8 mouse cellular contexts compared by ENCODE assay signal in the genomic region with DNA sequence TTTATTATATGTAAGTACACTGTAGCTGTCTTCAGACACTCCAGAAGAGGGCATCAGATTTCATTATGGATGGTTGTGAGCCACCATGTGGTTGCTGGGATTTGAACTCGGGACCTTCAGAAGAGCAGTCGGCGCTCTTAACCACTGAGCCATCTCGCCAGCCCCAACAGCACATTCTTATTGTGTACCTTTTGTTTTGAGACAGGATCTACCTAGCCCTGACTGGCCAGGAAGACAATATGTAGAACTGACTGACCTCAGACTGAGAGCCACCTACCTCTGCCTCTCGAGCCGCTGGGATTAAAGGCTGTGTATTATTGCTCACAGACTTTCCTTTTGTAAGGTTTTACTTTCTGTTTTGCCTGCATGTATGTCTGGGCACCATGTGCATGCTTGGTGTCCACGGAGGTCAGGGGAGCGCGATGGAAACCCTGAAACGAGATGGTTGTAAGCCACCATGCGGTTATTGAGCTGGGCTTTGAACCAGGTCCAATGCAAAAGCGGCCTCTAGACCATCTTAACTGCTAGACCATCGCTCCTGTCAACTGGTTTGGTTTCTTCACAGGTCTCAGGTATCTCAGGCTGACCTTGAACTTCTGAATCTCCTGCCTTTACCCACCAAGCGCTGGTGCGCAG. TPM values are rescaled to one million over a fixed set of nuclear protein-coding genes. Genes with fewer than 3 reads are reported as not detected.
DNase-seq lines count a peak whose midpoint lies in the region; ATAC-seq and TF ChIP-seq lines count a peak whose summit lies in the region.

No protein-coding gene starts in this region.

- no peak for TF ChIP-seq EP300 in lung, postnatal 0 days (IDR thresholded peaks at IDR 0.05)

- peak overlapping the region; percentile 89 for H3K4me3 ChIP-seq in lung, postnatal 0 days (ENCODE audit: low read depth, low read length)

- 62% methylated on average over 15 of the region's 15 CpGs for WGBS in lung, postnatal 0 days

- no peaks in the 10 kb centered on the region for H3K36me3 ChIP-seq in lung, postnatal 0 days (ENCODE audit: insufficient read depth, low read length)

- no peaks in the 10 kb centered on the region for H3K27me3 ChIP-seq in lung, postnatal 0 days (replicated peaks; ENCODE audit: insufficient read depth, low read length)

- H3K9me3 ChIP-seq in lung, postnatal 0 days (ENCODE audit: low read length) = no peaks in the 10 kb centered on the region

- H3K4me2 ChIP-seq in lung, postnatal 0 days (replicated peaks; ENCODE audit: low read depth, low read length) = peak overlapping the region; percentile 40

- 0 out of 2 replicates have a peak, but pooled peaks have one; percentile 3 for ATAC-seq in granulocyte monocyte progenitor cell, adult 5-6 weeks (replicated peaks; ENCODE audit: poor library complexity, severe bottlenecking)
- ATAC-seq in lung, postnatal 0 days = no peak

- peak; percentile 28 for DNase-seq in adrenal gland, postnatal 14 days
- DNase-seq in adrenal gland, postnatal 25 days = no peak
- peak; percentile 14 for DNase-seq in ovary, postnatal 36 days (ENCODE audit: low spot score)
- DNase-seq in ovary, postnatal 10 days (ENCODE audit: low spot score) = no peak
- DNase-seq in lung, postnatal 0 days (ENCODE audit: low spot score) = peak; percentile 50
- DNase-seq in frontal cortex, postnatal 25 days (ENCODE audit: low spot score in 2 of 2) = no peak
- DNase-seq in thymus, postnatal 36 days = no peak

- 0 out of 2 replicates have a peak overlapping the region, but pooled peaks have one; percentile 9 for H3K9ac ChIP-seq in lung, postnatal 0 days (replicated peaks; ENCODE audit: low read depth)

- peak overlapping the region; percentile 98 for H3K27ac ChIP-seq in lung, postnatal 0 days (ENCODE audit: low read length)

- TF ChIP-seq CTCF in lung, postnatal 0 days (IDR thresholded peaks at IDR 0.05) = no peak

- H3K4me1 ChIP-seq in lung, postnatal 0 days (ENCODE audit: insufficient read depth, low read depth, low read length) = peaks cover 6% of the 10 kb centered on the region; the same call in 1 of the 2 replicates

RNA-seq across cellular contexts. Expression of a gene that starts 0.8 kb away (rescaled TPM):
- total RNA-seq in adrenal gland, postnatal 14 days (2021) = 78.1 and 84.8 TPM in 2 replicates
- 90.6 and 90.8 TPM in 2 replicates for total RNA-seq in adrenal gland, postnatal 25 days (2021)
- 140 and 176 TPM in 2 replicates for total RNA-seq in granulocyte monocyte progenitor cell, adult 5-6 weeks (2014; fragmentation: Nextera tagmentation)
- total RNA-seq in granulocyte monocyte progenitor cell, adult 5-6 weeks (2017) = 130 and 131 TPM in 2 replicates
- 43.6 and 51.3 TPM in 2 replicates for polyA plus RNA-seq in lung, postnatal 0 days (2015; fragmentation: Nextera tagmentation; extraction: Ambion mirVana)

RNA-seq across cellular contexts. Expression of a gene that starts 8.1 kb away (rescaled TPM):
- total RNA-seq in adrenal gland, postnatal 14 days (2021) = 48.4 and 54.4 TPM in 2 replicates
- 41.6 and 44.9 TPM in 2 replicates for total RNA-seq in adrenal gland, postnatal 25 days (2021)
- total RNA-seq in granulocyte monocyte progenitor cell, adult 5-6 weeks (2014; fragmentation: Nextera tagmentation) = 25.7 and 67.5 TPM in 2 replicates
- total RNA-seq in granulocyte monocyte progenitor cell, adult 5-6 weeks (2017) = 44.9 and 59.5 TPM in 2 replicates
- 79.7 and 104 TPM in 2 replicates for polyA plus RNA-seq in lung, postnatal 0 days (2015; fragmentation: Nextera tagmentation; extraction: Ambion mirVana)

RNA-seq across cellular contexts. Expression of a gene that starts 12.9 kb away (rescaled TPM):
- 4.2 and 6.5 TPM in 2 replicates for total RNA-seq in adrenal gland, postnatal 14 days (2021)
- total RNA-seq in adrenal gland, postnatal 25 days (2021) = 4.9 and 5.3 TPM in 2 replicates
- total RNA-seq in granulocyte monocyte progenitor cell, adult 5-6 weeks (2014; fragmentation: Nextera tagmentation) = 14.7 and 18.2 TPM in 2 replicates
- 4.7 and 10.5 TPM in 2 replicates for total RNA-seq in granulocyte monocyte progenitor cell, adult 5-6 weeks (2017)
- 6.1 and 7.7 TPM in 2 replicates for polyA plus RNA-seq in lung, postnatal 0 days (2015; fragmentation: Nextera tagmentation; extraction: Ambion mirVana)

RNA-seq across cellular contexts. Expression of a gene that starts 40.9 kb away (rescaled TPM):
- total RNA-seq in adrenal gland, postnatal 14 days (2021) = 30.1 and 36.8 TPM in 2 replicates
- 33.3 and 55.7 TPM in 2 replicates for total RNA-seq in adrenal gland, postnatal 25 days (2021)
- 0.98 TPM in 1 of 2 replicates, not detected in the other for total RNA-seq in granulocyte monocyte progenitor cell, adult 5-6 weeks (2014; fragmentation: Nextera tagmentation)
- total RNA-seq in granulocyte monocyte progenitor cell, adult 5-6 weeks (2017) = 0.39 TPM in 1 of 2 replicates, not detected in the other
- polyA plus RNA-seq in lung, postnatal 0 days (2015; fragmentation: Nextera tagmentation; extraction: Ambion mirVana) = 10.7 and 11.2 TPM in 2 replicates

RNA-seq across cellular contexts. Expression of a gene that starts 59.2 kb away (rescaled TPM):
- not detected in 2 replicates for total RNA-seq in adrenal gland, postnatal 14 days (2021)
- total RNA-seq in adrenal gland, postnatal 25 days (2021) = 0.18 TPM in 1 of 2 replicates, not detected in the other
- 0.41 TPM in 1 of 2 replicates, not detected in the other for total RNA-seq in granulocyte monocyte progenitor cell, adult 5-6 weeks (2014; fragmentation: Nextera tagmentation)
- total RNA-seq in granulocyte monocyte progenitor cell, adult 5-6 weeks (2017) = not detected in 2 replicates
- polyA plus RNA-seq in lung, postnatal 0 days (2015; fragmentation: Nextera tagmentation; extraction: Ambion mirVana) = 0.05 TPM in 1 of 2 replicates, not detected in the other

Comparison
In these comparisons a context has a peak if more than half of its experiments do, and no peak if none do; other contexts are left out.
1. DNase-seq: peak in adrenal gland, postnatal 14 days (single experiment), ovary, postnatal 36 days (single experiment) and lung, postnatal 0 days (single experiment); none in adrenal gland, postnatal 25 days (single experiment), ovary, postnatal 10 days (single experiment), frontal cortex, postnatal 25 days (0 of 2) and thymus, postnatal 36 days (0 of 2).